Mouse (Mus musculus) cerebellum, adult 11 months (tissue): ENCODE data around the gene Sned1.
A peak's percentile ranks its signal among the peaks of the same experiment; 100 is the strongest.
"Not testable (repeated sequence)": the region's sequence is repeated elsewhere in the genome, so short reads cannot be mapped to it uniquely, and the experiment has no call there.

Experiments
- DNase-seq: peaks from one replicate; pipeline ENCODE4 v3.0.0; 2022

Sned1 gene

GRCm38 (mm10) chr1:93229626-93230025 lies 6.0 kb upstream of the Sned1 start:
- DNase-seq: no peak

GRCm38 (mm10) chr1:93236545-93236924 lies 894 bp downstream of the Sned1 start:
- DNase-seq: no peak

GRCm38 (mm10) chr1:93237676-93238075 lies 2.0 kb downstream of the Sned1 start:
- no peak for DNase-seq

- DNase-seq: no peak
Measured at GRCm38 (mm10) chr1:93238201-93238600, 2.6 kb downstream of the Sned1 start.

GRCm38 (mm10) chr1:93245936-93246335 lies 10.3 kb downstream of the Sned1 start:
- DNase-seq: no peak

GRCm38 (mm10) chr1:93252586-93252985 lies 16.9 kb downstream of the Sned1 start:
- no peak for DNase-seq

GRCm38 (mm10) chr1:93255761-93256160 lies 20.1 kb downstream of the Sned1 start:
- DNase-seq: no peak

- DNase-seq: no peak
Measured at GRCm38 (mm10) chr1:93257560-93257959, 21.9 kb downstream of the Sned1 start.

GRCm38 (mm10) chr1:93267207-93267606 lies 31.6 kb downstream of the Sned1 start:
- no peak for DNase-seq

- no peak for DNase-seq
Measured at GRCm38 (mm10) chr1:93268246-93268645, 32.6 kb downstream of the Sned1 start.

GRCm38 (mm10) chr1:93270516-93271240 lies 35.0 kb downstream of the Sned1 start:
- DNase-seq: no peak

- DNase-seq: no peak
Measured at GRCm38 (mm10) chr1:93271751-93272150, 36.1 kb downstream of the Sned1 start.

- DNase-seq: no peak
Measured at GRCm38 (mm10) chr1:93272409-93272821, 36.8 kb downstream of the Sned1 start.

GRCm38 (mm10) chr1:93275561-93275960 lies 39.9 kb downstream of the Sned1 start:
- no peak for DNase-seq

GRCm38 (mm10) chr1:93277041-93277440 lies 41.4 kb downstream of the Sned1 start:
- DNase-seq: no peak

GRCm38 (mm10) chr1:93289678-93290214 lies 54.1 kb downstream of the Sned1 start:
- no peak for DNase-seq

GRCm38 (mm10) chr1:93290956-93291355 lies 55.3 kb downstream of the Sned1 start:
- no peak for DNase-seq

- DNase-seq: no peak
Measured at GRCm38 (mm10) chr1:93291591-93291990, 56.0 kb downstream of the Sned1 start.

- DNase-seq: no peak
Measured at GRCm38 (mm10) chr1:93292006-93292405, 56.4 kb downstream of the Sned1 start.

GRCm38 (mm10) chr1:93294491-93294890 lies 58.9 kb downstream of the Sned1 start:
- not testable (repeated sequence) for DNase-seq

- DNase-seq: no peak
Measured at GRCm38 (mm10) chr1:93299791-93300190, 64.2 kb downstream of the Sned1 start.

GRCm38 (mm10) chr1:93300578-93300977 lies 64.9 kb downstream of the Sned1 start:
- DNase-seq: no peak

GRCm38 (mm10) chr1:93305581-93306337 lies 70.1 kb downstream of the Sned1 start, which contains the start of gene Mterf4:
Gene Mterf4, minus strand, starts transcription at chr1:93305915.
- peak; percentile 79 for DNase-seq

GRCm38 (mm10) chr1:93323973-93324372 lies 88.3 kb downstream of the Sned1 start:
- DNase-seq: no peak
